Mouse (Mus musculus): Measurements from ENCODE around the gene AB124611. TPM values are rescaled to one million over a fixed set of nuclear protein-coding genes. Genes with fewer than 3 reads are reported as not detected.
A peak's percentile ranks its signal among the peaks of the same experiment; 100 is the strongest.

The AB124611 gene
- total RNA-seq, 2 experiments from 2014 or later, result 1.1 to 1.5 TPM

DNA sequence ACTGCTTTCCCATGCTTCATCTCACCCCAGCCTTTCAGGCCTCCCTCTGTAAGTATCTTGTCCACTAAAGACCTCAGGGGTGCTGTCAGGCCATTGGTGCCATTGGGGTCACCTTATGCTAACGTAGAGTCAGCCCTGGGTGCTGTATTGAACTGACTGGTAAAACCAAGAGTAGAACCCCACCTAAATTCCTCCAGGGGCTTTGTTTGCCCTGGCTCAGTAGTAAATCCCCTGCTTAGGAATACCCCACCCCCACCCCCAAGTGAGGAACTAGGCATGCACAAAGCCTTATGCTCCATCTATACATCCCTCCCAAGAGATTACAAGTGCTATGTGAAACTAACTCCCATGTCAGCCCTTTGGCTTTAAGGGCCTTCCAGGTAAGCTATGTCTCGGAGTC lies 31.6 kb downstream of the AB124611 start:
- DNase-seq, result no peak
- intact Hi-C loops (cut with DNase I), result no loop called here

- intact Hi-C loops (cut with DNase I), result no loop called here
- DNase-seq, result peak; percentile 30 to 63
These were observed 32.4 kb downstream of the AB124611 start for GRCm38 (mm10) chr9:21558366-21558765.

DNA sequence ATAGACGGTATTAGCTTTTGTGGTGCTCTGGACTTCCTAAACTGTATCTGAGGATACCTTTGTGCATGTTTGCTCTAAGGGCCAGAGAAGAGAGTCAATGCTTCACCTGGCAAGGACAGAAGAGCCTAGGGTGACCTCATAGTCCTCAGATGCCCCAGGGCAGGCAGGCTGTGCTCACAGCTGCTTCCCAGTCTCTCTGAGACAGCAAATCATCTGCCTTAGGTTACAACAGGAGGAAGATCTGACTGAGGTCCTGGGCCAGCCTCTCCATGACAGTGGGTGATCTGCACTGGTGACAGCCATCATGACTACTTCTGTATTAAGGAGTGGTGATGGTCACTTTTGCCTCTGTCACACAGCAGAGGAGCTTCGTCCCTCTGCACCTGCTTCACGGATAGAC lies 33.2 kb downstream of the AB124611 start:
- intact Hi-C loops (cut with DNase I), result no loop called here
- no peak for DNase-seq

DNA sequence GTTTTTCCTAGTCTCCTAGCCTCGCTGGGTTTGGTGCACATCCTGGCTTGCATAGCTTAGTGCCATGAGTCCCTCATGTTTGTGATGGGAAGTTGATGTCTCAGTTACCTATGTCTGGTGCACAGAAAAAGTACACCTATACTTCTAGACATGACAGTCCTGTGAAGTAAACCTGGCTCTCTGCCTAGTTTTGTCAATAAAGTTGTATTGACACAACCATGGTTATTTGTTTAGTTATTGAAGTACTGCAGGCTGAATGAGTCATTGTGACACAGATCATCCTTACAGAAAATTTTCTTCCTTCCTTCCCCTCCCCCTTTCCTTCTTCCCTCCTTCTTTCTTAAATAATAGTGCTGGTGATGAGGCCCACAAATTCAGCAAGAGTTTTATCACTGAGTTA lies 38.4 kb downstream of the AB124611 start:
- intact Hi-C loops (cut with DNase I), result no loop called here
- DNase-seq, result no peak

DNA sequence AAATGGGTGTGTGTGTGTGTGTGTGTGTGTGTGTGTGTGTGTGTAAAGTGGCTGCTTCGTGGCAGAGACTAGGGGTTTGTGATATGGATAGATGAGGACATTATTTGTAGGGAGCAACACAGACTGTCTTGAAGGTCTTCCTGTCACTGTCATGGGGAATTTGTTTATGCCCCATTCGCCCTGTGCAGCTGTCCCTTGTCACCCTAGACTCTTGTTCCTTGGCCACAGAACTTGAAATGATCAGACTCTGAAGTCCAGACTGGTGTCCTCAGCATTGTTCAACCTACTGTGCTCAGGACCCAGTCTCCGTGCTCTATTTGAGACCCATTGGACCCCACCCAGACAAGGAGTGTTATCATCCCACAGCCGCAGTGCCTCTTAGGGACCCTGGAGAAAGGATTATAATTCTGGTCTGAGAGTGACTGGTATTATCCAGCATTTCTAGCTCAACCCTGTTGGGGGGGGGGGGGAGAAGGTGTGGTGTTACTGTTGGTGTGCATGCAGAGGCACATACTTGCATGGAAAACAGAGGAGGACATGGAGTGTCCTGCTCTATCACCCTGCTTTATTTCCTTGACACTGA lies 39.1 kb downstream of the AB124611 start:
- intact Hi-C loops (cut with DNase I), result no loop called here
- no peak for DNase-seq

DNA sequence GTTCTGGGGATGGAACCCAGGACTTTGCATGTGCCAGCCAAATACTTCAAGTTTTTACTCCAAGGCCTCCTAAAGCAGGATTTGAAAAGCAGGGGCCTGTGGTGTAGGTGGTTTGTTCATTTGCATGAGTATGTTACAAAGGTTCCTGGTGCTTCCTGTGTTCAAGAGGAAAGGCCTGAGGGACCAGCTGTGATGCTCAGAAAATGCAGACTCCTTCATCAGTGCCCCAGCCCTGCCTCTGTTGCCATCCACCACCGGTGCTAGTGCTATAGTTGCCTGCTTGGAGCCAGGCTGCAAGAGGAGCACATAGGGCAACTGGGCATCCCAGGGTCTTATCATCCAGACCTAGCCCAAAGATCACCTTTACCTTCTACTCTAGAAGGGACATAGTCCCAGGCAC lies 40.6 kb downstream of the AB124611 start:
- no peak for DNase-seq
- intact Hi-C loops (cut with DNase I), result no loop called here

- intact Hi-C loops (cut with DNase I), result no loop called here
- no peak for DNase-seq
These were observed 41.1 kb downstream of the AB124611 start for GRCm38 (mm10) chr9:21567051-21567450.

DNA sequence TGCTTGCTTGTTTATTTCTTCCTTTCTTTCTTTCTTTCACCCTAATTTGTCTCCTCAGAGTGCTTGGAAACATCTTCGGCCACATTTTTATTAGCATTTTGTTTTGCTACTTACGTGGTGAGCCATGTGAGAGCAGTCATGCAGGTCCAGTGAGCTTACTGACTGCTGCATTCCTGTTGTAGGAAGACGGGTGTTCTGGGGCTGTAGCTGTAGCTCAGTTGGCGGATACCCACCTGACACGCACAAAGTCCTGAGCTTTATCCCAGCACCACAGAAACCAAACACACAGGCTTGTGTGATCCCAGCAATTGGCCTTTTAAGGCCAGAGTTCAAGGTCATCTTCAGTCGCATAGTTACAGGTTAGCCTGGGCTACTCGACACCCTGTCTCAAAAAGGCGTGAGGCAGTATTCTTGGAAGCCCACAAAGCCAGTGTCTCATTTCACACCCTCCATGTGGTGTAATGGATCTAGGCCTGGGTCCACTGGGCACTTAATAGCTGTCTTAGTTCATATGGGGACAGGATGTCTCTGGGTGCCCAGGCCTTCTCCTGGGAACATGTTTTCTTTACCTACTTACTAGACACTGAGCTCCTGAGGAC lies 42.8 kb downstream of the AB124611 start:
- no peak for DNase-seq
- intact Hi-C loops (cut with DNase I), result no loop called here

DNA sequence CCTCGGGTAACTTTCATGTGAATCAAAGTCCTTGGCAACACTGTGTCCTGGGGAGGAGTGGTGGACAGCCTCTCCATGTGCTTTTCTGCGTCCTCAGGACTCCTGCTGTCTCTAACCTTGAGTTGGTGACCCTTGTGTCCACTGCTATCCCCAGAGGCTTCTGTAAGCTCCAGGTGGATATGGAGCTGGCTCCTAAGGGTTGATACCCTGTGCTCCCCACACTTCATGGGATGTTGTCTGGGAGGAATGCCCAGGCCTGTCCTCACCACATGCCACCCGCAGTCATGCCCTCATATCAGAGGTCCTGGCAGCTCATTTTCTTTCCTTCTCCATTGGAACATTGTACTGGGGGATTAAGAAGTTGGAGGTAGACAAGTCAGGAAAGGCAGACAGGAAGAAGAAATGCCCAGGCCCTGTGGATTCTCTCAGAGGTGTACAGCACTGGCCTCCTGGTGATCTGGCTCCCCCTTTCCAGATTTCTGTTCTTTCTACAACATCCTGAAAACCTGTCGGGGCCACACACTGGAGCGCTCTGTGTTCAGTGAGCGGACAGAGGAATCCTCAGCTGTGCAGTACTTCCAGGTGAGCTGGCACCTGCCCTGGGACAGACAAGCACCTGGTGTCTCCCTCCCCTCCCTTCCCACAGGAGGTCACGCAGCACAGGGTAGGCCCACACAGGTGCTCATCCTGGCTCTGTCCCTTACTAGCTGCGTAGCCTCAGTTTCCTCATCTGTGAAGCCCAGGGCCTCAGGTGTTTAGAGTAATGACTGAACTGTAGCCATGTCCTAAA lies 48.2 kb downstream of the AB124611 start:
- intact Hi-C loops (cut with DNase I), result no loop called here
- peak; percentile 47 to 58 for DNase-seq

DNA sequence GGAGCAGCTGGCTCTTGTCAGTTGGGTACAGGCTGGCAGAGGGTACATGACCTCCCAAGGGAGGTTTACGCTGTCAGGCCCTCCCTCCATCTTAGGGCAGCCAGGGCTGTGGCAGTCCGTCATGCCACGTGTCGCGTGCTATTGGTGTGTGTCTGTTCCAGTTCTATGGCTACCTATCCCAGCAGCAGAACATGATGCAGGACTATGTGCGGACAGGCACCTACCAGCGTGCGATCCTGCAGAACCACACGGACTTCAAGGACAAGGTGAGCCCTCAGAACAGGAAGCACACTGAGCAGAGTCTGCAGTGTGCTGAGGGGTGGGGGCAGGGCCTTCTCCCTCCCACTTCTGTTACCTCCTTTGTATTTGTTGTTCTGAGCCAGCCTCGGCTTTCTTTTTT lies 49.3 kb downstream of the AB124611 start:
- intact Hi-C loops (cut with DNase I), result no loop called here

DNA sequence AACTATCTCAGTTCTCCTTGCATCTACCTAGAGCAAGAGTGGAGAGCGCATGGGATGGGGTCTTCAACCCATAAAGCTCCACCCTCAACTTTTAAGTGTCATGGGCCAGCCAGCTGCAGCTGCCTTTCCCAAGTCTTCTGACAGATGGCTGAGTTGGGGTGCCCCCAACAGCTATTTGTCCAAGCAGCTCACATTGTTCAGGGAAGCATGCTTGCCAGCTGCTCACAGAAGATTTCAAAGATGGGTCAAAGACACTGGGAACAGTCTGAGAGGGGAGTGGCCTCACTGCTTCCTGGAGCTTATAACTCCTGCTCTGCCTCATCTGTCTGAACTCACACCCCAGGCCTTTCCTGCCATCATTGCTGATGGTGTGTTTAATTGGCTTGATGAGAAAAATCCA lies 50.3 kb downstream of the AB124611 start:
- DNase-seq, result no peak
- intact Hi-C loops (cut with DNase I), result no loop called here

More for the DNA sequence above, 49.3 kb downstream of the AB124611 start:
- DNase-seq, result no peak

- no peak for DNase-seq
- intact Hi-C loops (cut with DNase I), result no loop called here
These were observed 52.2 kb downstream of the AB124611 start for GRCm38 (mm10) chr9:21578226-21578625.

- DNase-seq, result no peak
- intact Hi-C loops (cut with DNase I), result no loop called here
These were observed 59.4 kb downstream of the AB124611 start for GRCm38 (mm10) chr9:21585401-21585800.

DNA sequence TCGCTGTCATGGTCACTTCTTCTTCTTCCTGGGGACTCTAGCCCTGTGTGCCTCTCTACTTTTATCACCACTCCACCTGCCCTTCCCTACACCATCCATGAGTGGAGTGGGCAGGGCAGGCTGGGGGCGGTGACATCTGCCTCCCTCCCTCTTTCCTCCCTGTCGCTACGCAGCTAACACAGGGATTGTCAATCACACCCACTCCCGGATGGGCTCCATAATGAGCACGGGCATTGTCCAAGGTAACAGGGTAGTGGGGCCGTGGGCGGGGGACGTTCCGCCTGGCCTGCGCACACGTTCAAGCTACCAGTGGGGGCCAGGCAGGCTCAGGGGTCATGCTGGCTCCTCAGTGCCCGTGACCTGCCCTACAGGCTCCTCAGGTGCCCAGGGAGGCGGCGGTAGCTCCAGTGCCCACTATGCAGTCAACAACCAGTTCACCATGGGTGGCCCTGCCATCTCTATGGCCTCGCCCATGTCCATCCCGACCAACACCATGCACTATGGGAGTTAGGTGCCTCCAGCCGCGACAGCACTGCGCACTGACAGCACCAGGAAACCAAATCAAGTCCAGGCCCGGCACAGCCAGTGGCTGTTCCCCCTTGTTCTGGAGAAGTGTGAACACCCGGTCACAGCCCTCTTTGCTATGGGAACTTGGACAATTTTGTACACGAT lies 61.8 kb downstream of the AB124611 start:
- intact Hi-C loops (cut with DNase I), result no loop called here
- no peak for DNase-seq

GRCm38 (mm10) chr9:21588350-21588749 lies 62.4 kb downstream of the AB124611 start:
- intact Hi-C loops (cut with DNase I), result no loop called here
- DNase-seq, result no peak

DNA sequence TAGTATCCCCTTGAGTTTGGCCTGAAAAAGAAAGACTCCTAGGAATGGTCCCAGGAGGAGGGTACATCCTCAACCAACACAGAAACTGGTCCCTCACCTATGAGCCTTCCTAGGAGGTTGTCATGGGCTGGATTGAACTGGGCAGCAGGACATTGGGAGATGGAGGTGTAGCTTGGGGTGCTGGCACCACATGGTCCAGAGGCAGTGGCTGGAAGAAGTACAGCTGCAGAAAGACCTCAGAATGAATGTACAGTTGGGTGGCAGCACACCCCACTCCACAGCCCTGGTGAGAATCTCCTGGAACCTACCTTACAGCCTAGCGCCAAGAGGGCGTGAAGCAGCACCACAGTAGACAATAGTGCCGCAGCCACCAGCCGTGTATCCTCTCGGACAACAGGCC lies 63.6 kb downstream of the AB124611 start:
- intact Hi-C loops (cut with DNase I), result no loop called here
- no peak for DNase-seq

DNA sequence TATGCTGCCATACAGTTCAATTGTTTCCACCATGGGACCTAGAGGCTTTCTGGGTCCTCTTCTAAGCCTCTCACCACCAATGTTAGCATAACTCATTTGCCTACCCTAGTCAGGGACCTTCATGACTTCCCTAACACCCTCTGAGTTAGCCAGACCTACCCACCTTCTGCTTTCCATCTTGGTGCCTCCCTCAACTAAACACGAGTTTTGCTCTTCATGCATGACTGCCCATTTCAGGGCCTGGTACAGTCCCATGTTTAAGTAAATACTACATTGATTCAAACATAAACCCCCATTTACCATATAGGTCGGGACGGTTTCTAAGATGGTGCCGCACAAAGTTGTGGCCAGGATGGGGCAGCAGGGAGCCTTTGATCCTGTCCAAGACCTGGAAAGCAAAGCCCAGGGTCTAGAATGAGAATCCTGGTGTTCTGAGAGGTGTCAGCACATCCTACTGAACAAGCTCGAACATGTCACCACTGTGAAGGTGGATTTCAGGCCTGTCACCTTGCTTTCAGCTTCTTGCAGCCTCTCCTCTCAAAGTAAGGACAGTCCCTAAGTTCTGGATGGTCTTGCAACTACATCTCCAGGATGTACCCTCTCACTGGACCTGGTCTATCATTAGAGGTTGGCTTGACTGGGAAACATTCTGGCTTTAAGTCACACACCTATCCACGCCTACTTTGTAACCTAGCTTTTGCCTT lies 65.3 kb downstream of the AB124611 start:
- intact Hi-C loops (cut with DNase I), result no loop called here
- DNase-seq, result no peak

GRCm38 (mm10) chr9:21591831-21592702 lies 66.1 kb downstream of the AB124611 start:
- intact Hi-C loops (cut with DNase I), result loop anchor here (2.0 kb wide), 1 partner anchor 45 kb away; the partner anchor contains the start of gene Carm1
- DNase-seq, result no peak

DNA sequence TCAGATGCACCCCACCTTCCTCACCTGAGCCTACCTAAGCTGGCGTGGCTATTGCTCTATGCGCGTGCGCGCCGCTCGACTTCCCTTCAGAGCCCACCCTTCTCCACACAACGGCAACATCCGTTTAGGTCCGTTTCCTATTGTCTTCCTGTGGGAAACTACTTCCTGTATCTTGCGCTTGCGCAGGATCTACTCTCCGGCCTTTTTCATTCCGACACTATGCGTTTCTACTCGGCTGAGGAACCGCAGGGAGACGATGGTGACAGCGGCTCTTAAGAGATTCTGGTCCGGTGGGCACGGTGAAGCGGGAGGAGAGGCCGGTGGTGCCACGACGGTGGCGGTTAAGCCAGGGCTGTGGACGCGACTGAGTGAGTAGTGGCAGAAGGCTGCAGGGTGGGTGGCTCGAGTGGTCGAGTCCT lies 66.7 kb downstream of the AB124611 start, which contains the start of the genes Timm29 and Yipf2:
Gene Timm29 (plus strand): TSS at position 20 of the 419 bp plus-strand sequence.
Gene Yipf2 (minus strand): TSS at position 126 of the 419 bp plus-strand sequence.
- intact Hi-C loops (cut with DNase I), result loop anchor here (2.0 kb wide), 1 partner anchor 46 kb away; the partner anchor contains the start of gene Carm1
- peak; percentile 96 to 97 for DNase-seq

Data from heart, postnatal 10 days (tissue).